Mouse (Mus musculus) bone marrow, adult 2 months (tissue): ENCODE data around the gene Gabarap.

Experiments used
- CTCF ChIP-seq: fragments of 200-500 bp; IDR thresholded peaks from 2 replicates; pipeline ENCODE4 v1.5.1; 2011; ENCODE audit warnings: low read length, control low read depth; ENCODE audit not compliant: control insufficient read depth, insufficient read depth
- POLR2A ChIP-seq: fragments of 200-500 bp; IDR thresholded peaks from 2 replicates; pipeline ENCODE4 v1.6.1; 2011; ENCODE audit warnings: low read depth, mild to moderate bottlenecking, control low read depth, low read length, borderline replicate concordance; ENCODE audit not compliant: control insufficient read depth

DNA sequence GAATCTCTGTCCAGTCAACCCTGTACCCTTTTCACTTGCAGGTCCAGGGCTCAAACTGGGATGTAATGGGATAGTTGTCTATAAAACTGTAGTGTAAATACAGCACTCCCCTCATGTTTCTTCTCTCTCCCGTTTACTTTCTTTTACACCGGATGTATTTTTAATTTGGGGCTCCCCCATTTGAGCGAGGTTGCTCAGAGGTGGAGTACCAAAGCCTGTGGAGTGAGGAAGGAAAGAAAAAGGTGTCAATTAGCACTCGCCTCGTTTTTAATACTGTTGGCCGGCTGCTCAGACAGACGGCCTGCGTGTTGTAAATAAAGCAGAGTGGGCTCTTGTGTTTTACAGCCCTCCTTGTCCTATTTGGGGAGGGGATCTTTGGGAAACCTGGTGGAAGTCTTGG, 8.7 kb downstream of the Gabarap start:
- TF ChIP-seq CTCF: no peak
- TF ChIP-seq POLR2A: no peak
